Mouse (Mus musculus) lung, postnatal 0 days (tissue): ENCODE data around the gene Dirc2.

Experiments used
- CTCF ChIP-seq: IDR thresholded peaks from 2 replicates; pipeline ENCODE4 v1.5.1; 2016; ENCODE audit warnings: antibody characterized with exemption, mild to moderate bottlenecking
- EP300 ChIP-seq: IDR thresholded peaks from 2 replicates; pipeline ENCODE4 v1.6.1; 2016; ENCODE audit warnings: antibody characterized with exemption, mild to moderate bottlenecking, control low read depth

DNA sequence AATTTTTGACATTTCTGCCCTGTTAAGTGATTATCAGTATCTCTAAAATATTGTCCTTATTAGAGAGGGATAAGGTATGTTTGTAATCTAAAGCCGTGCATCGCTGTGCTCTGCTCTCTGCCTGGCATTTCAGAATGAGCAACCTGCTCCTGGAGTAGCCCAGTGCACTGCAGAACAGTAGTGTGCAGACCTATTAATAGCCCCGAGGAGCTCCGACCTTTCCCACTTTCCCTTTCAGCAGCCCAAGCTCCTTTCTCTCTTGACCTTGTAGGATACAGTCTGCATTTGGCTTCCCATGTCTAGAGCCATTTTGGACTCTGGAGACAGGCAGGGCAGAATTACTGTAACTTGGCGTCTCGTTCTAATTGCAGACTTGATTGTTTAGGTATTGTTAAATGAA, 19.2 kb upstream of the Dirc2 start:
- TF ChIP-seq CTCF (no peak), EP300 (no peak)
